ENCODE assay signal across 8 mouse cellular contexts in genomic region chr12:78911707-78912417, GRCm38 (mm10). TPM values are rescaled to one million over a fixed set of nuclear protein-coding genes. Genes with fewer than 3 reads are reported as not detected.
DNase-seq lines count a peak whose midpoint lies in the region; ATAC-seq and TF ChIP-seq lines count a peak whose summit lies in the region.

No protein-coding gene starts in this region.

- 0 out of 2 replicates have a peak, but pooled peaks have one; percentile 26 for TF ChIP-seq EP300 in ES-Bruce4 (IDR thresholded peaks at IDR 0.05; ENCODE audit: insufficient read depth, low read depth, low read length)

- H3K4me2 ChIP-seq in forebrain, embryonic 16.5 days (ENCODE audit: low read length) = peak overlapping the region; percentile 55
- H3K4me2 ChIP-seq in hindbrain, embryonic 12.5 days (replicated peaks) = peak overlapping the region; percentile 56
- H3K4me2 ChIP-seq in limb, embryonic 15.5 days = peak overlapping the region; percentile 75
- peak overlapping the region; percentile 56 for H3K4me2 ChIP-seq in midbrain, embryonic 14.5 days (ENCODE audit: low read length)

- 3% methylated on average over 37 of the region's 37 CpGs for WGBS in bone marrow, adult 2 months
- WGBS in forebrain, embryonic 16.5 days = 2% methylated on average over 37 of the region's 37 CpGs
- under 1% methylated on average over 37 of the region's 37 CpGs for WGBS in hindbrain, embryonic 12.5 days
- WGBS in limb, embryonic 15.5 days = 2% methylated on average over 37 of the region's 37 CpGs
- 2% methylated on average over 37 of the region's 37 CpGs for WGBS in midbrain, embryonic 14.5 days

- H3K4me3 ChIP-seq in ES-Bruce4 (ENCODE audit: low read depth, low read length) = peak overlapping the region; percentile 63
- H3K4me3 ChIP-seq in bone marrow, adult 2 months (replicated peaks; ENCODE audit: control insufficient read depth, low read depth, low read length) = peak overlapping the region; percentile 69
- peak overlapping the region; percentile 34 for H3K4me3 ChIP-seq in forebrain, embryonic 16.5 days (replicated peaks; ENCODE audit: low read length)
- H3K4me3 ChIP-seq in hindbrain, embryonic 12.5 days = peak overlapping the region; percentile 30
- H3K4me3 ChIP-seq in limb, embryonic 15.5 days = peak overlapping the region; percentile 36
- peak overlapping the region; percentile 29 for H3K4me3 ChIP-seq in midbrain, embryonic 14.5 days (replicated peaks; ENCODE audit: low read depth, low read length)

- peaks cover 9% of the 10 kb centered on the region; the same call in 1 of the 2 replicates for H3K9me3 ChIP-seq in ES-Bruce4 (replicated peaks; ENCODE audit: control insufficient read depth, insufficient read depth, low read length, poor library complexity, severe bottlenecking)
- H3K9me3 ChIP-seq in forebrain, embryonic 16.5 days (ENCODE audit: control insufficient read depth, low read length) = no peaks in the 10 kb centered on the region
- H3K9me3 ChIP-seq in hindbrain, embryonic 12.5 days (replicated peaks) = no peaks in the 10 kb centered on the region
- no peaks in the 10 kb centered on the region for H3K9me3 ChIP-seq in limb, embryonic 15.5 days
- H3K9me3 ChIP-seq in midbrain, embryonic 14.5 days (ENCODE audit: control insufficient read depth, low read length) = no peaks in the 10 kb centered on the region

- peaks cover 2% of the 10 kb centered on the region for H3K4me1 ChIP-seq in ES-Bruce4 (ENCODE audit: control insufficient read depth, insufficient read depth, low read length)
- peaks cover 2% of the 10 kb centered on the region; the same call in 1 of the 2 replicates for H3K4me1 ChIP-seq in bone marrow, adult 2 months (ENCODE audit: control insufficient read depth, insufficient read depth, low read length)
- H3K4me1 ChIP-seq in forebrain, embryonic 16.5 days (replicated peaks; ENCODE audit: control insufficient read depth, insufficient read depth, low read length) = peaks cover 14% of the 10 kb centered on the region
- peaks cover 13% of the 10 kb centered on the region for H3K4me1 ChIP-seq in hindbrain, embryonic 12.5 days
- peaks cover 17% of the 10 kb centered on the region for H3K4me1 ChIP-seq in limb, embryonic 15.5 days
- peaks cover 10% of the 10 kb centered on the region for H3K4me1 ChIP-seq in midbrain, embryonic 14.5 days (ENCODE audit: control insufficient read depth, insufficient read depth, low read length)

- DNase-seq in midbrain, embryonic 14.5 days = peak; percentile 37
- peak; percentile 48 for DNase-seq in testis, postnatal 10 days (ENCODE audit: low spot score)
- DNase-seq in cerebellum, adult 18-20 months = no peak

- H3K27ac ChIP-seq in ES-Bruce4 (ENCODE audit: insufficient read depth, low read length) = 0 out of 2 replicates have a peak overlapping the region, but pooled peaks have one; percentile 16
- H3K27ac ChIP-seq in bone marrow, adult 2 months (ENCODE audit: control insufficient read depth, insufficient read depth, low read depth, low read length, poor library complexity) = peak overlapping the region; percentile 77
- H3K27ac ChIP-seq in forebrain, embryonic 16.5 days (ENCODE audit: low read length) = no peak overlapping the region
- H3K27ac ChIP-seq in hindbrain, embryonic 12.5 days = no peak overlapping the region
- H3K27ac ChIP-seq in limb, embryonic 15.5 days = no peak overlapping the region
- no peak overlapping the region for H3K27ac ChIP-seq in midbrain, embryonic 14.5 days (replicated peaks; ENCODE audit: low read depth, low read length)

- TF ChIP-seq CTCF in ES-Bruce4 (IDR thresholded peaks at IDR 0.05; ENCODE audit: low read depth, low read length) = no peak
- TF ChIP-seq CTCF in bone marrow, adult 2 months (IDR thresholded peaks at IDR 0.05; ENCODE audit: control insufficient read depth, insufficient read depth, low read length) = no peak

- H3K27me3 ChIP-seq in ES-Bruce4 (ENCODE audit: control insufficient read depth, insufficient read depth, low read length, poor library complexity, severe bottlenecking) = peaks cover 5% of the 10 kb centered on the region; the same call in 1 of the 2 replicates
- H3K27me3 ChIP-seq in forebrain, embryonic 16.5 days (replicated peaks; ENCODE audit: control insufficient read depth, insufficient read depth, low read length) = peaks cover 28% of the 10 kb centered on the region
- peaks cover 73% of the 10 kb centered on the region for H3K27me3 ChIP-seq in hindbrain, embryonic 12.5 days
- H3K27me3 ChIP-seq in limb, embryonic 15.5 days = peaks cover 38% of the 10 kb centered on the region
- peaks cover 63% of the 10 kb centered on the region for H3K27me3 ChIP-seq in midbrain, embryonic 14.5 days (ENCODE audit: control insufficient read depth, insufficient read depth, low read length)

- H3K36me3 ChIP-seq in ES-Bruce4 (ENCODE audit: control insufficient read depth, insufficient read depth, low read length, poor library complexity, severe bottlenecking) = no peaks in the 10 kb centered on the region
- H3K36me3 ChIP-seq in forebrain, embryonic 16.5 days (ENCODE audit: control insufficient read depth, insufficient read depth) = no peaks in the 10 kb centered on the region
- H3K36me3 ChIP-seq in hindbrain, embryonic 12.5 days = no peaks in the 10 kb centered on the region
- no peaks in the 10 kb centered on the region for H3K36me3 ChIP-seq in limb, embryonic 15.5 days
- H3K36me3 ChIP-seq in midbrain, embryonic 14.5 days (ENCODE audit: control insufficient read depth, insufficient read depth, low read length) = no peaks in the 10 kb centered on the region

- no peak for TF ChIP-seq POLR2A in ES-Bruce4 (IDR thresholded peaks at IDR 0.05; ENCODE audit: insufficient read depth, low read length)
- TF ChIP-seq POLR2A in bone marrow, adult 2 months (IDR thresholded peaks at IDR 0.05; ENCODE audit: borderline replicate concordance, control insufficient read depth, low read depth, low read length) = peak; percentile 97

- 0 out of 2 replicates have a peak, but pooled peaks have one; percentile 23 for ATAC-seq in forebrain, embryonic 16.5 days
- no peak for ATAC-seq in hindbrain, embryonic 12.5 days (ENCODE audit: low FRiP score)
- ATAC-seq in limb, embryonic 15.5 days (ENCODE audit: insufficient number of reproducible peaks, low FRiP score, low TSS enrichment, low read depth) = no peak
- ATAC-seq in midbrain, embryonic 14.5 days (ENCODE audit: low FRiP score, low TSS enrichment) = no peak

- H3K9ac ChIP-seq in ES-Bruce4 (ENCODE audit: low read depth, poor library complexity, severe bottlenecking) = peak overlapping the region; percentile 2; the same call in 1 of the 2 replicates
- H3K9ac ChIP-seq in forebrain, embryonic 16.5 days (replicated peaks; ENCODE audit: low read depth, low read length) = peak overlapping the region; percentile 41
- peak overlapping the region; percentile 49 for H3K9ac ChIP-seq in hindbrain, embryonic 12.5 days
- no peak overlapping the region for H3K9ac ChIP-seq in limb, embryonic 15.5 days
- H3K9ac ChIP-seq in midbrain, embryonic 14.5 days (replicated peaks; ENCODE audit: low read length) = no peak overlapping the region

RNA-seq across cellular contexts. Expression of gene Plek2, which starts 5.1 kb away (rescaled TPM):
- polyA plus RNA-seq in ES-Bruce4 (2011; ENCODE audit: insufficient read depth, insufficient read length, low read depth, missing spikeins) = 3.0 and 4.1 TPM in 2 replicates
- polyA plus RNA-seq in bone marrow, adult 2 months (2011; ENCODE audit: insufficient read depth, insufficient read length, low replicate concordance, missing spikeins) = 4.1 and 6.2 TPM in 2 replicates
- 0.96 and 1.1 TPM in 2 replicates for polyA plus RNA-seq in forebrain, embryonic 16.5 days (2015; fragmentation: Nextera tagmentation; extraction: Ambion mirVana)
- polyA plus RNA-seq in hindbrain, embryonic 12.5 days (2016; fragmentation: Nextera tagmentation; extraction: Ambion mirVana) = 2.5 and 2.6 TPM in 2 replicates
- polyA plus RNA-seq in limb, embryonic 15.5 days (2015; fragmentation: Nextera tagmentation; extraction: Ambion mirVana) = 7.3 and 8.7 TPM in 2 replicates
- 0.92 and 1.3 TPM in 2 replicates for polyA plus RNA-seq in midbrain, embryonic 14.5 days (2014; fragmentation: Nextera tagmentation; extraction: Ambion mirVana)

RNA-seq across cellular contexts. Expression of gene Eif2s1, which starts 50.2 kb away (rescaled TPM):
- 214 and 231 TPM in 2 replicates for polyA plus RNA-seq in ES-Bruce4 (2011; ENCODE audit: insufficient read depth, insufficient read length, low read depth, missing spikeins)
- polyA plus RNA-seq in bone marrow, adult 2 months (2011; ENCODE audit: insufficient read depth, insufficient read length, low replicate concordance, missing spikeins) = 18.7 and 43.2 TPM in 2 replicates
- 165 and 175 TPM in 2 replicates for polyA plus RNA-seq in forebrain, embryonic 16.5 days (2015; fragmentation: Nextera tagmentation; extraction: Ambion mirVana)
- 161 TPM in 2 replicates for polyA plus RNA-seq in hindbrain, embryonic 12.5 days (2016; fragmentation: Nextera tagmentation; extraction: Ambion mirVana)
- polyA plus RNA-seq in limb, embryonic 15.5 days (2015; fragmentation: Nextera tagmentation; extraction: Ambion mirVana) = 187 and 190 TPM in 2 replicates
- 132 and 143 TPM in 2 replicates for polyA plus RNA-seq in midbrain, embryonic 14.5 days (2014; fragmentation: Nextera tagmentation; extraction: Ambion mirVana)

RNA-seq across cellular contexts. Expression of gene Atp6v1d, which starts 50.4 kb away (rescaled TPM):
- 77.8 and 83.9 TPM in 2 replicates for polyA plus RNA-seq in ES-Bruce4 (2011; ENCODE audit: insufficient read depth, insufficient read length, low read depth, missing spikeins)
- 50.6 and 79.5 TPM in 2 replicates for polyA plus RNA-seq in bone marrow, adult 2 months (2011; ENCODE audit: insufficient read depth, insufficient read length, low replicate concordance, missing spikeins)
- polyA plus RNA-seq in forebrain, embryonic 16.5 days (2015; fragmentation: Nextera tagmentation; extraction: Ambion mirVana) = 120 and 123 TPM in 2 replicates
- polyA plus RNA-seq in hindbrain, embryonic 12.5 days (2016; fragmentation: Nextera tagmentation; extraction: Ambion mirVana) = 95.4 and 98.4 TPM in 2 replicates
- 63.8 and 66.9 TPM in 2 replicates for polyA plus RNA-seq in limb, embryonic 15.5 days (2015; fragmentation: Nextera tagmentation; extraction: Ambion mirVana)
- 141 and 165 TPM in 2 replicates for polyA plus RNA-seq in midbrain, embryonic 14.5 days (2014; fragmentation: Nextera tagmentation; extraction: Ambion mirVana)

Comparison
In these comparisons a context has a peak if more than half of its experiments do, and no peak if none do; other contexts are left out.
1. H3K27ac ChIP-seq: peak in ES-Bruce4 (single experiment) and bone marrow, adult 2 months (single experiment); none in forebrain, embryonic 16.5 days (single experiment), hindbrain, embryonic 12.5 days (single experiment), limb, embryonic 15.5 days (single experiment) and midbrain, embryonic 14.5 days (single experiment).
2. H3K9ac ChIP-seq: peak in ES-Bruce4 (single experiment), forebrain, embryonic 16.5 days (single experiment) and hindbrain, embryonic 12.5 days (single experiment); none in limb, embryonic 15.5 days (single experiment) and midbrain, embryonic 14.5 days (single experiment).
3. DNase-seq: peak in midbrain, embryonic 14.5 days (single experiment) and testis, postnatal 10 days (single experiment); none in cerebellum, adult 18-20 months (0 of 2).
4. Peak in every context shown above with its lines, with median percentiles within 50 percentile points of each other: H3K4me3 ChIP-seq and H3K4me2 ChIP-seq.